Mouse (Mus musculus) CD4-positive helper T cell, adult 2 months (primary cell): ENCODE results near the gene Ppfibp1.

Experiments used
- DNase-seq: peaks from one replicate; pipeline ENCODE4 v3.0.0-alpha.2; 2012; ENCODE audit warnings: low read depth, missing footprints, low spot score

The Ppfibp1 gene

DNA sequence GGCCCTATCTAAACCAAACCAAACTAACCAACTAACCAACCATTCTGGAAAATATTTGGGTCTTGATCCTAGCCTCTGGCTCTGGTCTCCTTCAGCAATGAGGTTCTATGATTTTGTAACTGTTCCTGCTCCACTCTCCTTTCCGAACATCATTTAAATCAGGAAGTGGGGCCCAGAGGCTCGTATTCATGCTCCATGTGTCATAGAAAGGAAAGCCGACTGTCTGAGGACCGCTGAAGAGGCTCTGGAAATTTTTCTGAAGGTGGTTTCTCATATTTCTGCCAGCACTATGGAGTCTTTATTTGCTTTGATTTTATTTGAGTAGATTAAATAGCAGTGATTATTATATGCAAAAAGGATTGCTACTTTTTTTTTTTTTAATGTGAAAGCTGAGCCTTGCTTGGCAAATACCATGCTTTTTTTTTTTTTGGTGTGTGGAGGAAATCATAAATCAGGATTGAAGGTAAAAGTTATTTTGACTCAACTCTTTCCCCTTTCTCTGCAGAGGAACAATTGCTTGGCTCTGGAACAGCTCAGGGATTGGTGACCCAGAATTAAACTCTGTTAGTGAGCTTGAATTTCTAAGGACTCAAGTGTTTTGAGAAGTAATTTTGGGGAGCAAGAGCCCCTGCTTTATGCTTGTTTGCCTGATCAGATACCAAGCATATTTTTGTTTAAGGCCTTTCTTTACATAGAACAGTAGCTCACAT, 25.4 kb downstream of the Ppfibp1 start:
- no peak for DNase-seq

DNA sequence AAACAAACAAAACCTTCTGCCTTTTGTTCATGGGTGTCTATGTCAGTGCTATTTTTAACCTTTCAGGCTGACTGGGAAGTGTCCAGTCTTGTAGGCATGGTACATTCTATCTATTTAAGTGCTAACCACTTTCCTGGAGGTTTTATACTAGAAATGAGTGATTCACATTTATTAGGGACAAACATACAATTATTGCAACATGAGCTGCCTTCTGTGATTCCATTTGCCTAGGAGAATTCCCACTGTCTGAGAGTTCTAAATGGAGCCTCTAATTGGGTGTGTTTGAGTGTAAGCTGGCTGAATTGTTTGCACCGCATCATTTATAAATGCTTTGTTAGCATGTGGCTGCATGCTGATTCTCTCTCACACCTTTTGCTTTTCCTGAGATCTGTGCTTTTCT, 27.5 kb downstream of the Ppfibp1 start:
- DNase-seq, result no peak

DNA sequence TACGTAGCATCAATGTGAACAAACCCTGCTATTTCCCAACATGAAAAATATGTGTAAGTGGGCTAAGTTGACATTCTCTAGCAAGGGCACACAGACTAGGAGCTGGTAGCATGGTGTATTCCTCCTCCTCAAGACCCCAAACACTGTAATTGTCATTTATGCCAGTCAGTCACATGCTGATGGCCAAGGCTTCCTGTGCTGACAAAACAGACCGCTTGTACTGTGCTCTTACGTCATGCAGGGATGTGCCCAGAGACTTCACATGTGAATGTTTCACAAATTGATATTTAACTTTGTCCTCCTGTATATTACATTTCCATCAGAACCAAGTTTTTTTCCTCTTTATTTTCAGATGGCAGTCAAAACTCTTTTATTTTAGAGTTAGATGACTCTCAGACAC, 29.1 kb downstream of the Ppfibp1 start:
- DNase-seq, result no peak

DNA sequence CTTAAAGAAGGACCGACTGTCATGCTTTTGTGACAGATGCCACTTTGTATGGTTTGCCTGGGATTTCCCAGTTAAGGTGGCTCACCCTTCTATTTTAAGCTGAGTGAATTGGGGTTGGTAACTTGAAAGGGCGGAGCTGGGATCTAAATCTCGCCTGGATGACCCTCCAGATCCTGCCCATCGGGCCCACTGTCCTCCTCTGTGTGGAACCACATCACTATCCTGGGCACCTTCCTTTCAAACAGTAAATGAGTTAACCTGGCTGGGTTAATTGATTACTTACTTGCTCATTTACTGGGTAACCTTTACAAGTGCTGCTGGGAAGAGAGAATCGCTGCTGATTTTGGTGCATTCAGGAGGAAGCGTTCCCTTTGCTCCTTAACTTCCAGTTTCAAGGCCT, 30.1 kb downstream of the Ppfibp1 start:
- no peak for DNase-seq

- no peak for DNase-seq
Measured at GRCm38 (mm10) chr6:146926415-146926980, 38.2 kb downstream of the Ppfibp1 start.

GRCm38 (mm10) chr6:146928108-146928507, 39.8 kb downstream of the Ppfibp1 start:
- no peak for DNase-seq

DNA sequence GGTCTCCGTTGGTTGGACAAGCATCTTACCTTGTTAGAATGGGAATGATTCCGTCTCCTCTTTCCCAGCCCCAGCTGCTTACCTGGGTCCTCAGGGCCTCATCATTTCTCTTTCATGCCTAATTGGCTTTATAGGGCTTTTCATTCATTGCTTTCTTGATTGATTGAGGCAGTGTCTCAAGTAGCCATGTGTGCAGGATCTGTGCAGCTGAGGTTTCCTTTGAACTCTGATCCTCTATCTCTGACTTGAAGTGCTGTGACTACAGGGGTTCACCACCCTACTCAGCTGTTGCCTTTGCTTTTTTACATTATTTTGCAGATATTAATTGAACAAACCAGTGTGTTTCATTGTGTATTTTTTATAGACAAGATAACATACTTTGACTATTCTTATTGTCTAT, 40.7 kb downstream of the Ppfibp1 start:
- DNase-seq, result no peak

DNA sequence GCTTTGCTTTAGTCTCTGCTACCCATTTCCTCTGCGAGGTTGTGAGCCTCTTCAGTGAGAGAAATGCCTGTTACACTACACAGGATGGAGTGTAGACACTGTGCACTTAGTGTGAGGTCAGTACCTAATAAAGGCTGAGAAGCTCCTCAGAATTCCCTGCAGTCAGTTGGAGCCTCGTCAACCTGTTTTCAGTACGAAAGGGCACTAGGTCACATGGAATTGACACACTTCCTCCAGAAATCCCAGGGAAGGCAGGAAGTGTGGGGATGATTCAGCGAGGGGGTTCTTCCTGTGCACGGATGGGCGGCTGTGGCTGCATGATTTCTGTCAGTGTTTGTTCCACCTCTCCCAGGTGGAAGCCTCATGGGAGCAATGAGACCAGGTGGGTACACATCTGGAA, 44.8 kb downstream of the Ppfibp1 start:
- DNase-seq, result no peak

- DNase-seq, result no peak
Measured at GRCm38 (mm10) chr6:146935957-146936356, 47.7 kb downstream of the Ppfibp1 start.

DNA sequence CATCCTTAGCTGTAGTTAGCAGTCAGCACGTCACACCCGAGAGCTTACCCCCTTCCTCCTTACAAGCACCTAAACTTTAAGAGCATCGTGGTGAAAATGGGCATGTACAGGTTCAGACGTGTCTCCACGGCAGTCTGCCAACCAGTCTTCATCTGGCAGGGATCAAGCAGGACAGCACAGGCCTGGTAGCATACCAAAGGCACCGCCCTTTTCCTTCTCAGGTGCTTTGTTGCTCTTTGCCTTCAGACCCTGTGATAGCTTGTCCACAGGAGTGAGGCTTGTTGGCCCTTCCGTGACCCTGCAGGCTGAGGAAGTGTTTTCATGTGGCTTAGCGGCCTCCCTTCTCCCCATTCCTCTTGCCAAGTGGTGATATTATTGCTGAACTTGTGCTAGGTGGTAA, 50.7 kb downstream of the Ppfibp1 start:
- no peak for DNase-seq

- no peak for DNase-seq
Measured at GRCm38 (mm10) chr6:146941505-146942275, 53.4 kb downstream of the Ppfibp1 start.

- no peak for DNase-seq
Measured at GRCm38 (mm10) chr6:146944009-146944408, 55.7 kb downstream of the Ppfibp1 start.

DNA sequence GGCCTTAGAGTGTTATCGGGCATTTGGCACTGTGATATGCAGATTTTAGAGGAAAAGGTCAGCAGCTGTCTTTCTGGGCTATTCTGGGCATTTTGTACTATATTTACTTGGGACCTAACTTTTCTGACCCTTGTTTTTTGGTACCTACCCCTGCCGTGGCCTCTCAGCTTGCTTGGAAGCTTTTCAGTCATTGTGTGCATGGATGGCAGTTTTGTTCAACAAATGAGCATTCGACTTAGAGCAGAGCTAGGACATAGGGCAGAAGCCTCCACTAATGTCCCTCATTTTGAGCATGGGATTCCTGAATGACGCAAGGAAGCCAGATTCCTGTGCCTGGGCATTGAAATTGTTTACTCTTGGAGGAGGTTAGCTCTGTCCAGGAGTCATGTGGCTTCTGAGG, 56.5 kb downstream of the Ppfibp1 start:
- DNase-seq, result no peak

DNA sequence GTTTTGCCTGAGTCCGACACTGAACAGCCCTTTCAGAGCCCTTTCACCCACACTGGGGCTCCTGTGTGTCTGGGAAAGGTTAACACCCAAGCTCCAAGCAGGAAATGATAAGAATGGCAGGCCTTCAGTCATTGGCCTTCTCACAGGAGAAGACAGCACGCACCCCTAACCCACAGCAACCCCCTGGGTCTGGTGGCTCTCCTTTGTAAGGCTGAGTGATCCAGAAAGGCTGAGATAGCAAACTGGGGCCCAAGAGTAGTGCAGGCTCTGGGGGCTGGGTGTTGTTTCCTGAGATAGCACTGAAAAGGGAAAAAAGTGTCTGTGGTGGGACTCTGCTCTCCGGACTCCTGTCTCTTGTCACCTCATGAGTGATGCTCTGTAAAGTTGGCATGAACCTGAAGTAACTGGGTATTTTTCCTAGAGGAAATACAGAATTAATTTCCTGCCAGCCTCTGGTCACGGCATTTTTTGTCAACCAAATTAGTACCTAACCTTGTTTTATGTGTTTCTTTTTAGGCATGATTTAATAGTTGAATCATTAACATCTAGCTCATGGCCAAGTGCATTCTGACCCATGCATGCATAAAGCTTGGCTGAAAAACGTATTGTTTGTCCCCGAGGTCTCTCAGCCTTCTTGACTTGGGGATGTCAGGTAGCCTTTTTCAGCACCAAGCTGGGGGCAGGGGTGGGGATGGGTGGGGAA, 58.2 kb downstream of the Ppfibp1 start:
- no peak for DNase-seq

DNA sequence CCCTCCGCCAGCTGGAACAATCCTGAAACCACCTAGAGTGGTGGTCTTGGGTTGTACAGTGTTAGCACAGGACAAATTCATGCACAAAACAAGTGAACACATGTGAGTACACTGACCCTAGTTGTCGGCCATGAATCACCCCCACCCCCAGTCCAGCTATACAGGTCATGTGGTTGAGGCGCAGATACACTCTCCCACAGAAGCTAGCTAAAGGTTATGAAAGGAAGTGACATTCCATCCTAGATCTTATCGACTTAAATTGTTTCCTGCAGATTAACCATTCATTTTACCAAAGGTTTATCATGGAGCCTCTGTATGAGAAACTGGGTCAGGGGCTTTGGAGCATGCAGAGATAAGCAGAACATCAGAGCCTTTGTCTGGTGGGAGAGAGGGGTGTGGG, 58.9 kb downstream of the Ppfibp1 start:
- DNase-seq, result no peak

- no peak for DNase-seq
Measured at GRCm38 (mm10) chr6:146949682-146950453, 61.6 kb downstream of the Ppfibp1 start.

DNA sequence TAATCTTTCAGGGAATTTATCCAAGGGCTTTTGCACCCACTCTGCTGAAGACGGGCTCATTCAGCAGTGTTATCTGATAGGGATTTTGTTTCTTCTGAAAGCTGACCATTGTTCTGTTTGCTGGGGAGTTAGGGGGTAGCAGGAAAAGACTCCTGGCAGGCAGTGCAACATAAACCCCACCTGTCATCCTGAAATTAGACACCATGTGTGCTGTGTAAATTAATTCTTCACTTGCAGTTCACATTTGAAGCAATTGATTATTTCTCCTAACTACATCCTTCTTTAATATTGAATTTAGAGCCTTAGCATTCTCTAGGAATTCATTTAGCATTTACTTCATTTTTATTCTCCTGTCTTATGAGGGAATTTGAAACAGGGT, 62.2 kb downstream of the Ppfibp1 start:
- no peak for DNase-seq

DNA sequence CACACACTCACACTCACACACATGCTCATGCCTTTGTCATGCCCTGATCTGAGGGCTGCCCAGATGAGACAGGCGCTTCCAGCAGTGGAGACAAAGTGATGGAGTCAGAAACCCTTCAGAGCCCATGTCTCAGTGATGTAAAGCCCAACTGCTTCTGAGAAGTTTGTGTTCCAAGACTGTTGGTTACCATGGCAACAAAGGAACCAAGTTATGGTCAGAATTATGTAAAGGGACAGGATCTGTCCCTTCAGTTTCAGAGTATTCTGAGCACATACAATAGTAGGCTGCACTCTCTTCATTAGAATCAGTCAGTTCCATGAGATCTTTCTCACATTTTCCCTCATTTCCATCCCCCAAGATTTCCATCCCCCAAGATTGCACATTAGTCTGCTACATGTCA, 66.0 kb downstream of the Ppfibp1 start, which contains the start of gene 1700034J05Rik:
1700034J05Rik (minus strand) TSS at position 165 of the 400 bp plus-strand sequence.
- DNase-seq, result no peak

DNA sequence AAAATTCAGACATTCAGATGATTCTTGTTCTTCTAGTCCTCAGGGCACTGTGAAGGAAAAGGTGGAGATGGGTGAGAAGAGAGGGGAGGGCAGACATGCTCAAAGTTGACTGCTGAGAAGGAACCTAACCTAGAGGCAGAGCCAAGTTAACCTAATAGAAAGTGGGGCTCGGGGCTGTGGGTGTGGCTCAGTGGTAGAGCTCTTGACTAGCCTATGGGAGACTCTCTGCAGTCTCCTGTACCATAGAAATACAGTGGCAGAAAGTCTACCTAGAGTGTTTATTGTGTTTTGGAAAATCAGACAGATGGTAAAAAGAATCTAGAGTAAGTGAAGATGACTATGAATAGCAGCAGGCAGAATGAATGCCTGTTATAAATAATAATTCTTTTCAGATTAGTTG, 67.2 kb downstream of the Ppfibp1 start:
- no peak for DNase-seq

DNA sequence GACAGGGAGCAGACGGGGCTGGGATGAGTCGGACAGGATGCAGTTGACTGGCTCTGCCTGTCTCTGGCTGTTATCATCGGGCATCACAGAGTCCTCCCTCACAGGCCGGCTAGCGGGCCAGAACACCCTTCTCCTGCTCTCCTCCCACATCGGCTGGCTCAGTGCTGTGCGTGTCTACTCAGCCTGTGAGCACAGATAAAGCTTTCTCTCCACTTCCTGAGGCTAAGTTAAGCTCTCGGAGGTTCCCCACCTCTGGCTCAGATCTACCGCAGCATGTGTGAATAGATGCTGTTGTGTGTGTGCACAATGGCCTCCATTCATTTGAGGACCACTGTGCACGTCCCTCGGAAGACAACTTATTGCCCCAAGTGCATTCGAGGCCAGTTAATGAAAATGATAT, 67.6 kb downstream of the Ppfibp1 start:
- DNase-seq, result no peak

GRCm38 (mm10) chr6:146956961-146957360, 68.7 kb downstream of the Ppfibp1 start:
- DNase-seq, result no peak
